Mouse (Mus musculus) embryonic facial prominence, embryonic 14.5 days (tissue): ENCODE results near the gene Uchl3. TPM values are rescaled to one million over a fixed set of nuclear protein-coding genes. Genes with fewer than 3 reads are reported as not detected.

ENCODE experiments used
- ATAC-seq: fragments of 200-750 bp; cut with Nextera tagmentation; 2 replicates; pipeline ENCODE4 v1.8.0; 2017; ENCODE audit warnings: low read depth, moderate number of reproducible peaks, moderate TSS enrichment
- DNase-seq: peaks from one replicate; pipeline ENCODE4 v3.0.0-alpha.2; 2015; ENCODE audit warnings: low spot score
- H3K27ac ChIP-seq: fragments of 300-500 bp; sonication (generic); replicated peaks from 2 replicates; pipeline ENCODE4 v1.5.1; 2014; ENCODE audit warnings: low read depth, mild to moderate bottlenecking, low read length, moderate library complexity
- H3K27me3 ChIP-seq: fragments of 300-500 bp; sonication (generic); replicated peaks from 2 replicates; pipeline ENCODE4 v1.6.1; 2014; ENCODE audit warnings: low read length; ENCODE audit not compliant: control insufficient read depth, insufficient read depth
- H3K36me3 ChIP-seq: fragments of 300-500 bp; sonication (generic); 2 replicates; pipeline ENCODE4 v1.6.1; 2014; ENCODE audit warnings: low read length, mixed read lengths; ENCODE audit not compliant: control insufficient read depth, insufficient read depth
- H3K4me1 ChIP-seq: fragments of 300-500 bp; sonication (generic); 2 replicates; pipeline ENCODE4 v1.6.1; 2014; ENCODE audit warnings: antibody characterized with exemption, low read length; ENCODE audit not compliant: control insufficient read depth, insufficient read depth
- H3K4me2 ChIP-seq: fragments of 300-500 bp; sonication (generic); 2 replicates; pipeline ENCODE4 v1.6.1; 2014; ENCODE audit warnings: low read depth, mild to moderate bottlenecking, low read length, moderate library complexity, mixed read lengths
- H3K4me3 ChIP-seq: fragments of 300-500 bp; sonication (generic); 2 replicates; pipeline ENCODE4 v1.5.1; 2014; ENCODE audit warnings: low read depth, mild to moderate bottlenecking, low read length
- H3K9ac ChIP-seq: fragments of 300-500 bp; sonication (generic); 2 replicates; pipeline ENCODE4 v1.6.1; 2014; ENCODE audit warnings: low read depth, mild to moderate bottlenecking, low read length, moderate library complexity, mixed read lengths
- H3K9me3 ChIP-seq: fragments of 300-500 bp; sonication (generic); 2 replicates; pipeline ENCODE4 v1.6.1; 2016; ENCODE audit warnings: low read length; ENCODE audit not compliant: control insufficient read depth
- WGBS: fragments of 180-500 bp; shearing (Covaris S2); extraction: QIAGEN DNeasy Blood & Tissue Kit; methylation state at CpG from one replicate; pipeline ENCODE4 v1.1.7; 2014; 5-methylcytosine and 5-hydroxymethylcytosine counted together
- polyA plus RNA-seq: library from polyadenylated mRNA; unstranded; fragments of >200 nt; fragmentation: Nextera tagmentation; extraction: Ambion mirVana; gene quantifications from 2 replicates; pipeline ENCODE4 v1.2.1, GENCODE M21; 2014

Uchl3 gene
- polyA plus RNA-seq, 1 experiment from 2014 or later = 114 TPM

DNA sequence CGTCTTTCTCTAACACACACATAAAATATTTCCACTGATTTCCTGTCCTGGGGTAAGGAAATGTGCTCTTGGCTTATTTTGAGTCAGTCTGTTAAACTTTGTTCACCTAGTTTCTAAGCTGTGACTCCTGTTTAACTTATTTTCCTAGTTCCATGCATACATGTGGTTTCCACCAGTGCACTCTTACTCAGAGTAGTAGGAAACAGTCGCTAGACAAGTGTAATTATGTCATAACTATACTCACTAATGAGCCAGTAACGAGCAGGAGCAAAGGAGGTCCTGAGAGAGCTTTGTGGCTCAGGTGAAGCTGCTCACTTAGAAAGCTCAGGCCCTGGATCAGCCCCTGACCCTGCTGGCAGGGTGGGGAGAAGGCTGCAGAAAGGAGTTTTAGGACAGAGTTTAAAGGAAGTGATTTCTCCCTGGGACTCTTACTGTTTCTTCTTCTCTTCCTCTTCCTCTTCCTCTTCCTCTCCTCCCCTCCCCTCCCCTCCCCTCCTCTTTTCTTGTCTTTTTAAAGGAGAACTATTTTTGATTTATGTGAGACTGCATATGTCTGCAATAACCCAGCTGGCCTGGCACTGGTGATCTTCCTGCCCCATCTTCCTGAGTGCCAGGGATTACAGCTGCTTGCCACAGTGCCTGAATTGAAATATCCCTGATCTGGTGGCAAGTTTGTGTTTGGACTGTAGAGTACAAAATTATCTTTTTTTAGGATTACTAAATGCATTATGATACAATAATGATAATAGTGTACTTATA, 8.1 kb downstream of the Uchl3 start:
- H3K27ac ChIP-seq = no peak overlapping the region
- no peaks in the 10 kb centered on the region for H3K27me3 ChIP-seq
- no peak for DNase-seq
- no peak overlapping the region for H3K4me2 ChIP-seq
- no peaks in the 10 kb centered on the region for H3K9me3 ChIP-seq
- no peaks in the 10 kb centered on the region for H3K4me1 ChIP-seq
- ATAC-seq = no peak
- no peak overlapping the region for H3K4me3 ChIP-seq
- no peak overlapping the region for H3K9ac ChIP-seq
- H3K36me3 ChIP-seq = peaks cover 13% of the 10 kb centered on the region; the same call in 1 of the 2 replicates
- WGBS = 60% methylated on average over 3 of the region's 3 CpGs

DNA sequence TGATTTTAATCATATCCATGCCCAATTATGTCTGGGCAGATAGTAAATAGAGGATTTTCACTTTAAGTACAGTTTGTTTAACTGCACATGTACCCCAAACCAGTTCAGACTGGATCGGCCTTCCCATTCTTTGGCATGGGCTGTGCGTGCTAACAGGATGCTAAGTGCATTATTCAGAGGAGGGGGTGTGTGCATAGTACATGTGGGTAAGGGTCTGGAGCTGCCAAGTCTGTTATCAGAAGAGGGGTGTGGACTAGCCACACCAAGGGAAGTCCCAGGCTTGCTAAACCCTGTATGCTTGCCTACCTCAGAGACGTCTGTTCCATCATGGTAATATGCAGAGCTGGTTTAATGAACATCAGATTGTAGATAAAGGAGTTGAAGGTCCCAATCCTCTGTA, 10.5 kb downstream of the Uchl3 start:
- no peaks in the 10 kb centered on the region for H3K27me3 ChIP-seq
- no peak overlapping the region for H3K9ac ChIP-seq
- H3K36me3 ChIP-seq = peaks cover 30% of the 10 kb centered on the region
- H3K4me1 ChIP-seq = no peaks in the 10 kb centered on the region
- no peak for ATAC-seq
- H3K27ac ChIP-seq = no peak overlapping the region
- 82% methylated on average over 3 of the region's 3 CpGs for WGBS
- no peak for DNase-seq
- no peak overlapping the region for H3K4me3 ChIP-seq
- H3K9me3 ChIP-seq = no peaks in the 10 kb centered on the region
- H3K4me2 ChIP-seq = no peak overlapping the region

DNA sequence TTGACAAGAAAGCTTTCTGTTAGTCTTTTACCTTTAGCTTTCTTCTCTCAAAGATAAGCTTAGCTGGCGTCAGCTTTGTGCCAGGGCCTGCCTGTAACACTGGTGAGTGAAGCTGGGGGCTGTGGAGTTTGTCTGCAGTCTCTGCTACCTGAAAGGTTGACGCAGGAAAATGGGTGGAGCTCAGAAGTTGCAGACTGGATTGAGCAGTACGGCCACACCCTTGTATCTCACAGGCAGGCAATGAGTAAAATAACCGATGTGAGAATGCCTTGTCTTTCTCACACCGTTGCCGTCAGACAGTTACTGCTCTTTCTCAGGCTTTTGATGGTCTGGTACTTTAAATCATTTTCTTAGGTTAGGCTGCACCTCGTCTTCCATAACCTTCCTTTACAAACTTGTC, 12.3 kb downstream of the Uchl3 start:
- Histone ChIP-seq H3K9ac (no peak overlapping the region), H3K4me2 (no peak overlapping the region), H3K4me1 (no peaks in the 10 kb centered on the region), H3K36me3 (peaks cover 34% of the 10 kb centered on the region), H3K27ac (no peak overlapping the region), H3K9me3 (no peaks in the 10 kb centered on the region), H3K4me3 (no peak overlapping the region), H3K27me3 (no peaks in the 10 kb centered on the region)
- 88% methylated on average over 7 of the region's 7 CpGs for WGBS
- DNase-seq (no peak), ATAC-seq (no peak)

DNA sequence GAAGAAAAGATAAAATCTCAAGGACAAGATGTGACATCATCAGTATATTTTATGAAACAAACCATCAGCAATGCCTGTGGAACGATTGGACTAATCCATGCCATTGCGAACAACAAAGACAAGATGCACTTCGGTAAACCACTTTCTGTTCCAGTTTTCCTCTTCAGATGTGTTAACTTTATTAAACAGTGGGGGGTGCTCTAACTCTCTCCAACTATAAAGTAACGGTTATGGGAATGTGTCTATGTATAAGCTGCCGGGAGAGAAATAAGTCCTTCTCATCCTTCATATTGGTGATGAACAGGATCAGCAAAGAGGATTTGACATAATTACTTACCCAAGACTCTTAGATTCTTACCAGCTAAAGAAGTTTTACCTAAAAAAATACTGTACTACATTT, 12.8 kb downstream of the Uchl3 start:
- Histone ChIP-seq H3K36me3 (peaks cover 31% of the 10 kb centered on the region), H3K4me1 (no peaks in the 10 kb centered on the region)

DNA sequence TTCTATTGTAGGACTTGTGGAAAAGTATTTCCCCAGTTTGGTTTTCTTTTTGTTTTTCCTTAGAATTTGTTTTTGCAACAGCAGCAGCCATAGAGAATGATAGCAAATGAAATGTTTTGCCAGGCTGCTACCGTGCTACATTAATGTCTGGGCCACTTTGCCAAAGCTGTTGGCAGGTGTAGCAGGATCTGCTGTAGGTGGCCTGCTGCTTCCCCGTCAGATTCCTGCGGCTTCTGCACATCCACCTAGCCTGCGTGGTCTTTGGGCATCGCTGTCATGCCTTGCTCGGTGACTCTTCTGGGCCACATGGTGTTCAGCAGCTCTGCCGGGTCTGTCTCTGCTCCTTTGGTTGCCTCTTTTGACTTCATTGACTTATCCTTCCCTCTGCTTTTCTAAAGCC, 14.9 kb downstream of the Uchl3 start:
- Histone ChIP-seq H3K27ac (no peak overlapping the region), H3K4me1 (no peaks in the 10 kb centered on the region), H3K27me3 (no peaks in the 10 kb centered on the region), H3K4me2 (no peak overlapping the region), H3K36me3 (peaks cover 31% of the 10 kb centered on the region), H3K9ac (no peak overlapping the region), H3K4me3 (no peak overlapping the region), H3K9me3 (no peaks in the 10 kb centered on the region)
- WGBS = 87% methylated on average over 7 of the region's 7 CpGs
- no peak for DNase-seq
- ATAC-seq = no peak

More for the DNA sequence above, 12.8 kb downstream of the Uchl3 start:
- ATAC-seq (no peak), DNase-seq (no peak)
- Histone ChIP-seq H3K27me3 (no peaks in the 10 kb centered on the region), H3K27ac (no peak overlapping the region), H3K4me3 (no peak overlapping the region), H3K4me2 (no peak overlapping the region), H3K9ac (no peak overlapping the region), H3K9me3 (no peaks in the 10 kb centered on the region)
- 85% methylated on average over 5 of the region's 5 CpGs for WGBS

DNA sequence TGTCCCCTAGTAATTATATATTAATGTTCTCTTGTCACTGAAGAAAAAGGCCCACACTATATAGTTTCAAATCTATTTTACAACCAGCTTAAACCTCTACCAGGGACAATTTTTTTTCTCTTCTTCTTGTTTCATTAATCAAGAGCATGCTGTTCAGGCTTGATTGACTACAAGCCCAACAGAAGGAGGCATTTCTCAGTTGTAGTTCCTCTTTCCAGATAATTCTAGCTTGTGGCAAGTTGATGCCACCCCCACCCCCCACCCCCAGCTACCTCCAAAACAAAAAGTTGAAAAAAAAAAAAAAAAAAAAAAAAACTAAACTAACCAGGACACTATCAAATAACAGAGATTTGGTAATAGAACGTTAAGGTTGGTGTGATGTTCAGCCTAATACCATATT, 18.5 kb downstream of the Uchl3 start:
- DNase-seq (no peak), ATAC-seq (no peak)
- no peak overlapping the region for H3K27ac ChIP-seq
- H3K9me3 ChIP-seq = no peaks in the 10 kb centered on the region
- 88% methylated on average over 1 of the region's 1 CpGs for WGBS
- H3K9ac ChIP-seq = no peak overlapping the region
- no peak overlapping the region for H3K4me2 ChIP-seq
- no peaks in the 10 kb centered on the region for H3K27me3 ChIP-seq
- no peak overlapping the region for H3K4me3 ChIP-seq
- peaks cover 25% of the 10 kb centered on the region for H3K36me3 ChIP-seq
- H3K4me1 ChIP-seq = no peaks in the 10 kb centered on the region

DNA sequence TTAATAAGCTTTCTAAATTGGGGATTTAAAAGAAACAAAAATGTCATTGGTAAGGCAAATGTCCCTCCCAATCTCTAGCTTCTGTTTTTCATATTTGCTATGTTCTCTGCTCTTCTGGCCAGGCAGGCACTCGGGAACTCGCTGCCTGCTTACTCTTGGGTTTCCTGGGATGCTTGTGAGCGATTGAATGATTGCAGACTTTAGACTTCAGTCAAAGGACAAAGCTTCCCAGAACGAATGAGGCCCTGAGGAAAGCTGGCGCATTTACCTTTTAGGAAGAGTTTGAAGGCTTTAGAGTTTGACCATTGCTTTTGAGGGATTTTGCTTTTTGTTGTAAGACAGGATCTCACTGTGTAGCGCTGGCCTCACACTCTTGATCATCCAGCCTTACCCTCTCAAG, 33.9 kb downstream of the Uchl3 start:
- DNase-seq (no peak), ATAC-seq (no peak)
- no peak overlapping the region for H3K4me3 ChIP-seq
- no peak overlapping the region for H3K9ac ChIP-seq
- H3K27ac ChIP-seq = no peak overlapping the region
- no peak overlapping the region for H3K4me2 ChIP-seq
- 85% methylated on average over 6 of the region's 6 CpGs for WGBS
- no peaks in the 10 kb centered on the region for H3K4me1 ChIP-seq
- no peaks in the 10 kb centered on the region for H3K9me3 ChIP-seq
- H3K36me3 ChIP-seq = 0 out of 2 replicates have a peak, but pooled peaks cover 19% of the 10 kb centered on the region
- no peaks in the 10 kb centered on the region for H3K27me3 ChIP-seq

DNA sequence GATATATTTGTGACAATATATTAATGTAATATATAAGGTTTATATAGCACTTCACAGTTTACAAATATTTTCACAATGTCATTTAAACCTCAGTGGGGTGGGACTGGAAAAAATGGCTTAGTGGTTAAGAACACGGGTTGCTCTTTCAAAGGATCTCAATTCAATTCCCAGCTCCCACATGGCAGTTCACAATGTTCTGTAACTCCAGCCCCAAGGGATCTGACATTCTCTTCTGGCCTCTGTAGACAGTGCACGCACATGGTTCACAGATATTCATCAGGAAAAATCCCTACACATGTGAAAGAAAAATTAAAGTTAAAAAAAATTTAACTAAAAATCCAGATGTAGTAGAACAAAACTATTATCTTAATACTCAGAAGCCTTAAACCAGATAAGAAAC, 34.6 kb downstream of the Uchl3 start:
- 76% methylated on average over 2 of the region's 2 CpGs for WGBS
- Histone ChIP-seq H3K4me3 (no peak overlapping the region), H3K36me3 (peaks cover 22% of the 10 kb centered on the region; the same call in 1 of the 2 replicates), H3K4me1 (no peaks in the 10 kb centered on the region), H3K4me2 (no peak overlapping the region), H3K27ac (no peak overlapping the region), H3K9ac (no peak overlapping the region), H3K27me3 (no peaks in the 10 kb centered on the region), H3K9me3 (no peaks in the 10 kb centered on the region)
- ATAC-seq (no peak), DNase-seq (no peak)

DNA sequence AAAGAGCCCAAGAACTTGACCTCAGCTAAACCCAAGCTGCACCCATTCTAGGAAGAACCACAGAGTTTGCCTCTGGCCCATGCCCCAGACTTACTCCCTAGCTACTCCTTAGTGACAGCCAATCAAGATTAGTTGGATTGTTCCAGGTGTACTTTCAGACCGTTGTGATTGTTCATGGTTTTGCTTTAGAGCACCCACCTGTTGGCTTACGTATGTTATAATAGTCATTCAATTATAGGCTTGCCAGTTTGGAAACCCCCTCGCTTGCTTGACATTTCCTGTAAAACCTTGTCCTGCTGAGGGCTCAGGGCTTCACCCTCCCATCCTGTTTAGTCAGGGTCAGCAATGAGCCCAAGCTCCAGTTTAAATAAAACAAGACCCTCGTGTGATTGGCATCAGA, 50.7 kb downstream of the Uchl3 start:
- Histone ChIP-seq H3K9me3 (no peaks in the 10 kb centered on the region), H3K27me3 (no peaks in the 10 kb centered on the region), H3K27ac (no peak overlapping the region), H3K9ac (no peak overlapping the region), H3K36me3 (no peaks in the 10 kb centered on the region), H3K4me3 (no peak overlapping the region), H3K4me1 (no peaks in the 10 kb centered on the region), H3K4me2 (no peak overlapping the region)
- 67% methylated on average over 4 of the region's 4 CpGs for WGBS
- DNase-seq (no peak), ATAC-seq (no peak)
